ENCODE assay signal across 19 mouse cellular contexts in genomic region chr9:111745206-111745605, GRCm38 (mm10). TPM values are rescaled to one million over a fixed set of nuclear protein-coding genes. Genes with fewer than 3 reads are reported as not detected.
DNase-seq lines count a peak whose midpoint lies in the region; ATAC-seq and TF ChIP-seq lines count a peak whose summit lies in the region.
"Had no signal": no experiment of that assay in that cellular context is flagged by ENCODE, and none has a peak within 500 bp of the region (broad histone marks: within the 10 kb centered on the region; RNA-seq: fewer than 3 reads in every experiment).

No protein-coding gene starts in this region.

- 55% methylated on average over 3 of the region's 3 CpGs for WGBS in intestine, embryonic 14.5 days
- WGBS in intestine, embryonic 15.5 days = 50% methylated on average over 3 of the region's 3 CpGs
- 77% methylated on average over 3 of the region's 3 CpGs for WGBS in liver, adult 2 months
- 48% methylated on average over 3 of the region's 3 CpGs for WGBS in liver, embryonic 12.5 days (ENCODE audit: insufficient replicate concordance)
- 39% methylated on average over 3 of the region's 3 CpGs for WGBS in embryonic facial prominence, embryonic 15.5 days

- no peaks in the 10 kb centered on the region for H3K27me3 ChIP-seq in intestine, embryonic 14.5 days (replicated peaks; ENCODE audit: control insufficient read depth, insufficient read depth, low read length)
- no peaks in the 10 kb centered on the region for H3K27me3 ChIP-seq in intestine, embryonic 15.5 days (replicated peaks)
- no peaks in the 10 kb centered on the region for H3K27me3 ChIP-seq in liver, adult 2 months (ENCODE audit: control insufficient read depth, insufficient read depth, low read length)
- H3K27me3 ChIP-seq in liver, embryonic 12.5 days (replicated peaks) = no peaks in the 10 kb centered on the region
- no peaks in the 10 kb centered on the region for H3K27me3 ChIP-seq in embryonic facial prominence, embryonic 15.5 days
- H3K27me3 ChIP-seq: limb, embryonic 12.5 days; liver, embryonic 13.5 days; midbrain, embryonic 13.5 days had no signal

- TF ChIP-seq CTCF in liver, adult 2 months (IDR thresholded peaks at IDR 0.05; ENCODE audit: low read depth, low read length) = peak; percentile 20

- DNase-seq in cerebellum, postnatal 14 days = peak; percentile 48 to 54
- no peak for DNase-seq in cerebellum, adult 11 months
- DNase-seq in intestine, embryonic 14.5 days (ENCODE audit: low spot score) = peak; percentile 29
- peak; percentile 13 for DNase-seq in liver, adult 2 months (ENCODE audit: extremely low read depth, low read depth, low spot score)
- DNase-seq in gastrocnemius, postnatal 25 days = no peak
- DNase-seq: adrenal gland, adult 2 months; forebrain, postnatal 0 days; gastrocnemius, postnatal 36 days; liver, embryonic 13.5 days; lung, adult 2 months; lung, postnatal 14 days had no signal

- H3K36me3 ChIP-seq in intestine, embryonic 14.5 days (ENCODE audit: control insufficient read depth, insufficient read depth, low read length) = no peaks in the 10 kb centered on the region
- H3K36me3 ChIP-seq in intestine, embryonic 15.5 days = no peaks in the 10 kb centered on the region
- H3K36me3 ChIP-seq in liver, adult 2 months (ENCODE audit: control insufficient read depth, insufficient read depth, low read length) = no peaks in the 10 kb centered on the region
- H3K36me3 ChIP-seq in liver, embryonic 12.5 days = no peaks in the 10 kb centered on the region
- H3K36me3 ChIP-seq in embryonic facial prominence, embryonic 15.5 days = no peaks in the 10 kb centered on the region
- H3K36me3 ChIP-seq: heart, embryonic 10.5 days; hindbrain, embryonic 10.5 days; limb, embryonic 12.5 days; liver, embryonic 13.5 days; midbrain, embryonic 13.5 days had no signal

- TF ChIP-seq POLR2A in liver, adult 2 months (IDR thresholded peaks at IDR 0.05; ENCODE audit: extremely low read depth, insufficient read depth, low read length) = no peak

- H3K4me3 ChIP-seq in intestine, embryonic 14.5 days (ENCODE audit: low read depth, low read length) = no peak overlapping the region
- no peak overlapping the region for H3K4me3 ChIP-seq in intestine, embryonic 15.5 days (replicated peaks)
- no peak overlapping the region for H3K4me3 ChIP-seq in liver, adult 2 months (ENCODE audit: insufficient read depth, low read depth, low read length)
- no peak overlapping the region for H3K4me3 ChIP-seq in liver, embryonic 12.5 days
- H3K4me3 ChIP-seq in embryonic facial prominence, embryonic 15.5 days (replicated peaks) = no peak overlapping the region
- H3K4me3 ChIP-seq: heart, embryonic 10.5 days; hindbrain, embryonic 10.5 days; limb, embryonic 12.5 days; liver, embryonic 13.5 days; midbrain, embryonic 13.5 days had no signal

- no peak overlapping the region for H3K27ac ChIP-seq in intestine, embryonic 14.5 days (ENCODE audit: low read depth)
- H3K27ac ChIP-seq in intestine, embryonic 15.5 days = no peak overlapping the region
- no peak overlapping the region for H3K27ac ChIP-seq in liver, adult 2 months (replicated peaks; ENCODE audit: insufficient read depth, low read depth, low read length)
- H3K27ac ChIP-seq in liver, embryonic 12.5 days = no peak overlapping the region
- no peak overlapping the region for H3K27ac ChIP-seq in embryonic facial prominence, embryonic 15.5 days (replicated peaks)
- H3K27ac ChIP-seq: heart, embryonic 10.5 days; hindbrain, embryonic 10.5 days; limb, embryonic 12.5 days; liver, embryonic 13.5 days; midbrain, embryonic 13.5 days had no signal

- no peak overlapping the region for H3K4me2 ChIP-seq in intestine, embryonic 14.5 days (ENCODE audit: low read length)
- H3K4me2 ChIP-seq in intestine, embryonic 15.5 days (replicated peaks) = no peak overlapping the region
- no peak overlapping the region for H3K4me2 ChIP-seq in liver, embryonic 12.5 days
- H3K4me2 ChIP-seq in embryonic facial prominence, embryonic 15.5 days (replicated peaks) = no peak overlapping the region
- H3K4me2 ChIP-seq: limb, embryonic 12.5 days; liver, embryonic 13.5 days; midbrain, embryonic 13.5 days had no signal

- no peaks in the 10 kb centered on the region for H3K4me1 ChIP-seq in intestine, embryonic 14.5 days (replicated peaks; ENCODE audit: control insufficient read depth, insufficient read depth, low read length)
- no peaks in the 10 kb centered on the region for H3K4me1 ChIP-seq in intestine, embryonic 15.5 days (replicated peaks)
- peaks cover 3% of the 10 kb centered on the region; the same call in 1 of the 2 replicates for H3K4me1 ChIP-seq in liver, adult 2 months (ENCODE audit: control insufficient read depth, insufficient read depth, low read length)
- H3K4me1 ChIP-seq in liver, embryonic 12.5 days = no peaks in the 10 kb centered on the region
- H3K4me1 ChIP-seq in embryonic facial prominence, embryonic 15.5 days = no peaks in the 10 kb centered on the region
- H3K4me1 ChIP-seq: heart, embryonic 10.5 days; hindbrain, embryonic 10.5 days; liver, embryonic 13.5 days; midbrain, embryonic 13.5 days had no signal

- no peaks in the 10 kb centered on the region for H3K9me3 ChIP-seq in intestine, embryonic 14.5 days (ENCODE audit: control insufficient read depth, low read length)
- H3K9me3 ChIP-seq in intestine, embryonic 15.5 days = no peaks in the 10 kb centered on the region
- 0 out of 2 replicates have a peak, but pooled peaks cover 1% of the 10 kb centered on the region for H3K9me3 ChIP-seq in liver, embryonic 12.5 days (replicated peaks)
- H3K9me3 ChIP-seq in embryonic facial prominence, embryonic 15.5 days (replicated peaks) = no peaks in the 10 kb centered on the region
- H3K9me3 ChIP-seq: heart, embryonic 10.5 days; hindbrain, embryonic 10.5 days; limb, embryonic 12.5 days; liver, embryonic 13.5 days; midbrain, embryonic 13.5 days had no signal

- no peak for ATAC-seq in intestine, embryonic 14.5 days (replicated peaks; ENCODE audit: low FRiP score, low TSS enrichment, low read depth)
- ATAC-seq in intestine, embryonic 15.5 days = no peak
- ATAC-seq in liver, embryonic 12.5 days = no peak
- 0 out of 2 replicates have a peak, but pooled peaks have one; percentile 24 for ATAC-seq in embryonic facial prominence, embryonic 15.5 days (ENCODE audit: insufficient number of reproducible peaks, low FRiP score, low TSS enrichment, low read depth)
- ATAC-seq: forebrain, postnatal 0 days; midbrain, embryonic 13.5 days had no signal

- no peak overlapping the region for H3K9ac ChIP-seq in intestine, embryonic 14.5 days (ENCODE audit: low read length)
- no peak overlapping the region for H3K9ac ChIP-seq in intestine, embryonic 15.5 days
- no peak overlapping the region for H3K9ac ChIP-seq in liver, adult 2 months (ENCODE audit: low read depth, low read length)
- H3K9ac ChIP-seq in liver, embryonic 12.5 days = no peak overlapping the region
- no peak overlapping the region for H3K9ac ChIP-seq in embryonic facial prominence, embryonic 15.5 days
- H3K9ac ChIP-seq: forebrain, postnatal 0 days; limb, embryonic 12.5 days; liver, embryonic 13.5 days; midbrain, embryonic 13.5 days had no signal

- no peaks in the 10 kb centered on the region for H3K79me2 ChIP-seq in liver, adult 2 months (ENCODE audit: control insufficient read depth, insufficient read depth, low read length)

RNA-seq across cellular contexts. Expression of gene Stac, which starts 55.1 kb away (rescaled TPM):
- 2.4 and 2.7 TPM in 2 replicates for polyA plus RNA-seq in intestine, embryonic 14.5 days (2014; fragmentation: Nextera tagmentation; extraction: Ambion mirVana)
- 3.3 and 3.5 TPM in 2 replicates for polyA plus RNA-seq in intestine, embryonic 15.5 days (2015; fragmentation: Nextera tagmentation; extraction: Ambion mirVana)
- total RNA-seq in liver, adult 2 months (2014; rRNA removed) = not detected in 2 replicates
- 0.04 TPM in 1 of 2 replicates, not detected in the other for polyA plus RNA-seq in liver, adult 2 months (2012; rRNA removed)
- 0.17 and 0.53 TPM in 2 replicates for polyA plus RNA-seq in liver, embryonic 12.5 days (2016; fragmentation: Nextera tagmentation; extraction: Ambion mirVana)
- polyA plus RNA-seq in embryonic facial prominence, embryonic 15.5 days (2015; fragmentation: Nextera tagmentation; extraction: Ambion mirVana) = 5.4 and 6.9 TPM in 2 replicates
- total RNA-seq in gastrocnemius, postnatal 25 days (2021) = under 1 TPM; 0.62 to 0.67 TPM
- total RNA-seq: megakaryocyte progenitor cell, adult 5-6 weeks had no signal

Comparison
In these comparisons a context has a peak if more than half of its experiments do, and no peak if none do; other contexts are left out.
1. DNase-seq: peak in cerebellum, postnatal 14 days (2 of 2), intestine, embryonic 14.5 days (single experiment) and liver, adult 2 months (single experiment); none in cerebellum, adult 11 months (single experiment) and gastrocnemius, postnatal 25 days (single experiment).